Mouse (Mus musculus): ENCODE data around the gene 1700007K13Rik. TPM values are rescaled to one million over a fixed set of nuclear protein-coding genes. Genes with fewer than 3 reads are reported as not detected.
"Not testable (repeated sequence)": the region's sequence is repeated elsewhere in the genome, so short reads cannot be mapped to it uniquely, and the experiment has no call there.

Gene 1700007K13Rik
- 1 to 10 TPM; 5.1 to 6.8 TPM for total RNA-seq (2021)
- long read RNA-seq, partial matches to known transcripts: 0 of 3 reads
- long read RNA-seq, other reads (novel, unspliced or antisense): 0 of 3 reads

GRCm38 (mm10) chr2:28465836-28466518 lies at the start of gene 1700007K13Rik:
TSS of gene 1700007K13Rik (minus strand) at chr2:28466332.
- peak; percentile 56 to 64 for DNase-seq (ENCODE audit: low spot score in 2 of 2)

- peak; percentile 92 to 93 for DNase-seq (ENCODE audit: low spot score in 2 of 2)
Measured at GRCm38 (mm10) chr2:28514489-28514888, 48.4 kb upstream of the 1700007K13Rik start.

- DNase-seq (ENCODE audit: low spot score in 2 of 2): peak; percentile 46 to 57
Measured at GRCm38 (mm10) chr2:28513431-28514370, 47.6 kb upstream of the 1700007K13Rik start.

GRCm38 (mm10) chr2:28512798-28513401 lies 46.8 kb upstream of the 1700007K13Rik start, which contains the start of gene Ralgds:
TSS of gene Ralgds (plus strand) at chr2:28513125.
- peak; percentile 50 to 62 for DNase-seq (ENCODE audit: low spot score in 2 of 2)

- peak; percentile 2 to 7 for DNase-seq (ENCODE audit: low spot score in 2 of 2)
Measured at GRCm38 (mm10) chr2:28511600-28511999, 45.5 kb upstream of the 1700007K13Rik start.

- no peak for DNase-seq (ENCODE audit: low spot score in 2 of 2)
Measured at GRCm38 (mm10) chr2:28506291-28506690, 40.2 kb upstream of the 1700007K13Rik start.

- DNase-seq (ENCODE audit: low spot score in 2 of 2): no peak
Measured at GRCm38 (mm10) chr2:28505795-28506194, 39.7 kb upstream of the 1700007K13Rik start, which contains the start of gene Gm10134. TSS of gene Gm10134 (plus strand) at chr2:28506095.

- DNase-seq (ENCODE audit: low spot score in 2 of 2): no peak
Measured at GRCm38 (mm10) chr2:28504676-28505075, 38.5 kb upstream of the 1700007K13Rik start.

GRCm38 (mm10) chr2:28502987-28503386 lies 36.9 kb upstream of the 1700007K13Rik start:
- DNase-seq (ENCODE audit: low spot score in 2 of 2): no peak

GRCm38 (mm10) chr2:28498431-28498830 lies 32.3 kb upstream of the 1700007K13Rik start:
- DNase-seq (ENCODE audit: low spot score in 2 of 2): peak in 1 of 2 experiments; percentile 7

- DNase-seq (ENCODE audit: low spot score in 2 of 2): peak in 1 of 2 experiments; percentile 4
Measured at GRCm38 (mm10) chr2:28497561-28497960, 31.4 kb upstream of the 1700007K13Rik start.

- peak in 1 of 2 experiments; percentile 5 for DNase-seq (ENCODE audit: low spot score in 2 of 2)
Measured at GRCm38 (mm10) chr2:28496671-28497070, 30.5 kb upstream of the 1700007K13Rik start, which contains the start of gene Gbgt1. TSS of gene Gbgt1 (plus strand) at chr2:28496891.

GRCm38 (mm10) chr2:28495801-28496595 lies 29.9 kb upstream of the 1700007K13Rik start:
- DNase-seq (ENCODE audit: low spot score in 2 of 2): peak in 1 of 2 experiments; percentile 8

GRCm38 (mm10) chr2:28495207-28495756 lies 29.1 kb upstream of the 1700007K13Rik start:
- peak in 1 of 2 experiments; percentile 50 for DNase-seq (ENCODE audit: low spot score in 2 of 2)

- no peak for DNase-seq (ENCODE audit: low spot score in 2 of 2)
Measured at GRCm38 (mm10) chr2:28494521-28494920, 28.4 kb upstream of the 1700007K13Rik start.

- DNase-seq (ENCODE audit: low spot score in 2 of 2): no peak
Measured at GRCm38 (mm10) chr2:28483861-28484260, 17.7 kb upstream of the 1700007K13Rik start.

- no peak for DNase-seq (ENCODE audit: low spot score in 2 of 2)
Measured at GRCm38 (mm10) chr2:28479208-28480204, 13.4 kb upstream of the 1700007K13Rik start.

GRCm38 (mm10) chr2:28477993-28478392 lies 11.9 kb upstream of the 1700007K13Rik start:
- DNase-seq (ENCODE audit: low spot score in 2 of 2): not testable (repeated sequence)

GRCm38 (mm10) chr2:28472011-28472410 lies 5.9 kb upstream of the 1700007K13Rik start:
- DNase-seq (ENCODE audit: low spot score in 2 of 2): not testable (repeated sequence)

Measured in layer of hippocampus, postnatal 10 days (tissue).